Mouse (Mus musculus): ENCODE measurements around the gene Tnp2.
A peak's percentile ranks its signal among the peaks of the same experiment; 100 is the strongest.

Gene Tnp2

DNA sequence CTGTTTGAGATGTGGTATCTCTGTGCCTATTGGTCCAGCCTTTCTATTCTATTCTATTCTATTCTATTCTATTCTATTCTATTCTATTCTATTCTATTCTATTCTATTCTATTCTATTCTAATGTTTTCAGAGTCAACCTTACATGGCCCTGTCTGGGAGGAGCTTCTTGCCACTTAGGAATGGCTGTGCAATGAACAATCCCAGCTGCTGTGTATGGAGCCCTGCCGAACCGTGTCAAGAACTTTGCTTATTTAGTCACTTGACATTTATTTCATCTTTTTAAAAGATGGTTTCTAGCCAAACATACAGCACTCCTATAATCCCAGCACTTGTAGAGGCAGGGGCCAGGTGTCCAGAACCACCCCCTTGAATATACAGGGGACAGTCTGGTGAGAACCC is 24.1 kb downstream of the Tnp2 start:
- DNase-seq: peak; percentile 66

DNA sequence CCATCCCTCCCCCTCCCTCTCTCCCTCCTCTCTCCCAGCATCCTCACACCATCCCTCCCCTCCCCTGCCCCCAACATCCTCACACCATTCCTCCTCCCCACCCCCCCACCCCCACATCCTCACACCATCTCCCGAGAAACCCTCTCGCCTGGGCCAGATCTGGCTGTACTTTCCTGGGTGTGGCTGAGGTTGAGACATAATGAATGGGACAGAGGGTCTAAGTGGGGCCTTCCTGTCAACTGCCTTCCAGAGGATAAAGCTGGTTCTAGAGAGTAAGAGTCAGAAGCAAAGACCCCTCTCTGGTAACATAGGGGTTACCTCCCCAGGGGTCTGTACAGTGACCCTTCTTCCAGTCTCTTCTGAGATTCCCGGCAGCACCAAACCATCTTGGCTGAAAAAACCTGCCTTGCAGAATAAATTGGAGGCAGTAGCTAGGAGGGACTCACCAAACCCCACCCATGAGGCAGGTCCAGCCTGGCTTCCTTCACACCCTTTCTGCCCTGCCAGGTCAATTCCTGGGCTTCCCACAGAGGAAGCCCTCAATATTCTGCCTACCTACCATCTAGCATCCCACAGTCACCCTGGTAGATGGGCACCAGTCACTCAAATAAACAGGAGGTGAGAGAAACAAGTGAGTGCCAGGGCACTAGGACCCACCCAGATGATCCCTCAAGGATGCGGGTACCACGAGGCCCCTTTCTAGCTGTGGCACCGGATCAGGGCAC is 24.8 kb downstream of the Tnp2 start:
- DNase-seq: no peak

DNA sequence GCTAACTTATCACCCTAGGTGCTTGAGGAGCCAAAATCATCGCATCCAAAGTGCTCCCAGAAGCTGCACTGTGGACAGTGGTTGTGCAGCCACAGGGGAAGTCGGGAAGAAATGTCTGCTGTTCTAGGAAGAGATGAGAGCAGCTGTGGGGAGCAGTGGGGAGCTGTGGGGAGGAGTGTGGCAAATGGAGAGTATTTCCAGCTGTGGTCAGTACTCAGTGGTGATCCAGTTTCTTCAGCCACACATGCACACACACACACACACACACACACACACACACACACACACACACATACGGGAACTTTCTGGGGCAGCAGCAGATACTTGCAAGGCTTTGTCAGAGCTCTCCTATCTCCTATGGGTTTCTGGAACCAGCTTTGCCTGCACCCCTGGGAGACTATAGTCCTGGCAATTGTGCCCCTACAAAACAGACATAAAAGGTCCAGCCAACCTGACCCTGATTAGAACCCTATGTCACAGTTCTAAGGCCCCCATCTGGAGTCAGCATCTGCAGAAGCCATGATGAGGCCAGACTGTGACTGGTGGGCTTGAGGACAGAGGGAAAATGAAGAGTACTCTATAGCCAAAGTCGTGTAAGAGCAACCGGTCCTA is 25.8 kb downstream of the Tnp2 start:
- DNase-seq: peak; percentile 42

DNA sequence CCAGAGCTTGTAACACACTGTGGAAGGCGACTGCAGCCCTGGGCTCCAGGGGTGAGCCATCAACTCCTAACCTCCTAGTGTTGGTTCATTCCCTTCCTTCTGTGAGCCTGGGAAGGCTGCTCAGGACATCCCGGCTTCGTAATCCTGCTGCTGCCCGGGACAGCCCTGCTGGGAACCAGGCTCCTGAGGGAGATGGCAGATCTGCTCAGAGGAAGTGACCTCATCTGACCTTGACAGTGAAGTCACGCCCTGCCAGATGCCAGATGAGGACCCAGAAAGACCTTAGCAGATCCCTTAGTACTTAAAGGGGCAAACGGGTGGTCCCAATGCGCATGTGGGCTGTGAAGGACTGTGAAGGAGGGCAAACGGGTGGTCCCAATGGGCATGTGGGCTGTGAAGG is 27.3 kb downstream of the Tnp2 start:
- peak; percentile 34 for DNase-seq

DNA sequence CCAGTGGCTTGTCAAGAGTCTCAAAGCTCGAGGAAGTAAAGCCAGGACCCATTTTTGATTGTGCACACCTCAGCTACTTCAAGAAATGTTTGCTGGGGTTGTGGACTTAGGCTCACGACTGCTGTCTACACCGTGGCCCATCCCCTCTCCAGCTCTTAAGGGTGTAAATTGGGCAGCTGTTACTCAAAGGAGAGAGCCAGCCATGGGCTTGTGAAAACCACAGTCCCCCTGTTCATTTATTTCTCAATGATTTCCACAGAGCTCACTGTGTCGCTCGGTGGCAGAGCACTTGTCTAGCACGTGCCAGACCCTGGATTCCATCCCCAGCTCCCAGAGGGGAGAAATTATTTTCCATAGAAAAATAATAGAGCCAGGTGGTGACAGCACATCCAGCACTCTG is 32.3 kb downstream of the Tnp2 start:
- no peak for DNase-seq

DNA sequence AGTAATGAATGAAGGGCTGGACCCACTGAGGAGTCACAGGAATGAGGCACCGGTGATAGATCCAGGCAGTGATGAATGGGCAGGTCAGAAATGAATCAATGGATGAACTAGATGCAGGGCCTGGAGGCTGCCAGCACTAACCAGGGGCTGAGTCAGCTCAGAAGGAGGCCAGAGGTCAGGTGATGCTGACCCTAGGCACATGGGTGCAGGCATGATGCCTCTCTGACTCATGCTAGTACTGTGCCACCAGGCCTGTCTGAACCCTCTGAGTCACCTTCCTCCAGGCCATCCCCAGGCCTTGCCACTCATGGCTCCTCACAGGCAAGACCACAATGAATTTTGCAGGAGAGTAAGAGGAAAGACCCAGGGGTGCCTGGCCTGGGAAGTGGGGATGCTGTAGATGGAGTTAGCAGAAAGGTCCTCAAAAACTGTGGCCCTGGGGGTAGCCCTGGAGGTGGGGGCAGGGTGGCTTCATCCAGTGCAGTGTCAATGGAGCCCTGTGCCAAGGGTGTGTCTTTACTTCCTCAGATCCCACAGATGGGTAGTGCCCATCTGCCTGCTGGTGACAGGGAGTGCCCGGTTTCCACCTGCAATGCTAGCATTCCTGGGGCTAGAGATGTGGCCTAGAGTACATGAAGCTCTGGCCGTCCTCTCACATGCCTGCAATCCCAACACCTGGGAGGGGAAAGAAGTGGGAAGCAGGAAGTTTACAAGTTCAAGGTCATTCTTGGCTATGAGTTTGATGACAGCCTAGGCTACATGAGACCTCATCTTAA is 33.8 kb downstream of the Tnp2 start:
- DNase-seq: no peak

DNA sequence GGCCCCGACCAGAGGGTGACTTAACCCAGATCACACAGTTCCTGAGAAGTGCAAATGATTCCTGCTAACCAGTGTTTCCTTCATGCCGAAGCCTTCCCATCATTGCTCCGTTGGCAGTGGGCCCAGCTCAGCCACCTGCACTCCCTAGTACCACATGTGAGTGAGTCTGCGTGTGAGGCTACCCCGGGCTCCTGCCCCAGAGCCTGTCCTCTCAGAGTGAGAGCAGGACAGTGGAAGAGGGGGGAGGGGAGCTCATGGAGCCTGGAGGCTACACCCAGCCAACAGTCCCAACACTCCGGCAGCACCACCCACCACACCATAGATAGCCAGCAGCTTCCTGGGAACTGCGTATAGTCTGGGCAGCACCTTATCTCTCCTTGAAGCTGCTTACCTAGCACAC is 38.6 kb downstream of the Tnp2 start:
- DNase-seq: no peak

DNA sequence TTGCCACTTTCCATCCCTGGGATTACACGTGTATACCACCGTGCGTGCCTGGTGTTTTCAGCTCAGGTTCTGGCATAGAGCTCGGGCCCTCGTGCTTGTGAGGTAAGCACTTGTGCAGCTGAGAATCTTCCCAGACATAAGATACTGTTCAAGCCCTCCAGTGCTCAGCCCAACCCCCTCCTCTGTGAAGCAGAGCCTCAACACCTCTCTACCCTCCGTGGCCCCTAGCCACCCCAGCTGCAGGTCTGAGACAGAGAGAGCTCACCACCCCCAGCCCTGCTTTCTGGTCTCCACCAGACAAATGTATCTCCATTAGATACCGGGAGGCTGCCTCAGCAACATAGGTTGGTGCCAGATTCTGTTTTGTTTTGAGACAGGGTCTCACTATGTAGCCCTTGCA is 39.2 kb downstream of the Tnp2 start:
- no peak for DNase-seq

DNA sequence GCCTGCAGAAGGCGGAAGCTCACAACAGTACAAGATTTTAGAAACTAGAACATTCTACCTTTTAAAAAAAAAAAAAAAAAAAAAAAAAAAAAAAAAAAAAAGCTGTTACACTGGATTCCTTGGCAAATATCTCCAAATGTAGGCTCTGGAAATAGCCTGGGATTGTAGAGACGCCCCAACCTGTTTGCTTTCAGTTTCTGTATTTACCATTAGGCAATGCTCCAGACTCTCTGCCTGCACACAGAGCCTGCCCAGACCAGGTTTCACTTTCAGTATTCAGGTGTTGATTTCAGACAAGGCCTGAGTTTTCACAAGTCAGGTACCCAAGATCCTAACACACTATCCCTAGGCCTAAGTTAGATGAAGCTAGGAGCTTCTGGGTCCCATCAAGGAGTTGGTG is 47.4 kb downstream of the Tnp2 start:
- peak; percentile 83 for DNase-seq

DNA sequence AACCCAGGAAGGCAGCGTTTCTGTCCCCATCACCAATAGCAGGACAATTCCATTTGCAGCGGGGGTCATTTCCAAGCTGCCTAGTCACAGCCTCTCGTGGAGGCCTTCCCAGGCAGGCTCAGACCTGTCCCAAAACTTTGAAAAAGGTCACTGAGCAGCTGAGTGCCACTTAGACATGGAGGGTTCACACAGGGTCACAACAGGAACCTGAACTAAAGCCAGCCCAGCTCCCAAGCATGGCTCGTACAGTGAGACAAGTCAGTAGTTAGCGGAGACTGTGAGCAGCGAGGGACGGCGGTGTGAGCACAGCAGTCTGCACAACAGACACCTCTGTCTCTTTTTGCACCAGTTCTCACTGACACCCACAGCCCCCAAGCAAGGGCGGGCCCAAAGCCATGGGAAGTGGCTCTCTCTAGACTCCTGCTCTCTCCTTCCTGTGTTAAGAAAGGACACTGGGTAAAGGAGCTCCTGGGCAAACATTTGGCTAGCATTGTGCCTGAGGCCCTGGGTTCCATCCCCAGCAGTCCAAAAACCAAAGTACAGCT is 48.5 kb downstream of the Tnp2 start:
- DNase-seq: peak; percentile 52

DNA sequence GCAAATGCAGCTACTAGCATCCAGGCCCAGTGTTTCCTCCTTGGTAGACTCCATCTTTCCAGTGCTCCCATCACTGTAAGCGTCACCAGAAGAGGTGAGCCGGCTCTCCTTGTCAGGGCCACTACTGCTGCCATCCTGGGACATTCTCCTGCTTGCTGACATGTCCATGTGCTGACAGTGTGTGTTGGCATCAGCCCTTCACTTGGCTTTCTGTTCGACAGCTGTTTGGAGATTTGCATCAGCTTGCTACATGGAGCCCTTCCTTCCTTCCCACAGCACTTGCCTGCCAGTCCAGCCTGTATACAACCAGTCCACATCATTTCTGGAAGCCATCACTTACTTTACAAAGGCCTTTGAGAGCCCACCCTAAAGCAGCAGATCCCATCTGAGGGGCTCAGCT is 49.6 kb downstream of the Tnp2 start:
- DNase-seq: no peak
